Mouse (Mus musculus) thymus, adult 2 months (tissue): ENCODE measurements around the gene Stx4a.

ENCODE experiments used
- CTCF ChIP-seq: fragments of 200-500 bp; IDR thresholded peaks from 2 replicates; pipeline ENCODE4 v1.5.1; 2012; ENCODE audit warnings: mild to moderate bottlenecking, control low read depth, low read length, moderate library complexity, borderline replicate concordance; ENCODE audit not compliant: control insufficient read depth, poor library complexity, insufficient read depth; ENCODE audit errors: extremely low read depth
- POLR2A ChIP-seq: fragments of 200-500 bp; IDR thresholded peaks from 2 replicates; pipeline ENCODE4 v1.6.1; 2012; ENCODE audit warnings: mild to moderate bottlenecking, low read length, control low read depth, moderate library complexity; ENCODE audit not compliant: control insufficient read depth, poor library complexity, insufficient read depth; ENCODE audit errors: extremely low read depth

GRCm38 (mm10) chr7:127799738-127800137, 24.4 kb upstream of the Stx4a start:
- TF ChIP-seq CTCF (no peak), POLR2A (no peak)
